Mouse (Mus musculus) heart, postnatal 0 days (tissue): ENCODE data around the gene Nop2. TPM values are rescaled to one million over a fixed set of nuclear protein-coding genes. Genes with fewer than 3 reads are reported as not detected.

Experiments
- ATAC-seq: fragments of 200-750 bp; cut with Nextera tagmentation; 2 replicates; pipeline ENCODE4 v1.8.0; 2017; ENCODE audit warnings: low read depth, moderate number of reproducible peaks, moderate library complexity; ENCODE audit not compliant: insufficient read depth
- DNase-seq: peaks from one replicate; pipeline ENCODE4 v3.0.0-alpha.2; 2016; ENCODE audit warnings: low spot score
- H3K27ac ChIP-seq: fragments of 300-500 bp; sonication (generic); 2 replicates; pipeline ENCODE4 v1.5.1; 2014; ENCODE audit warnings: low read depth, mild to moderate bottlenecking
- H3K27me3 ChIP-seq: fragments of 300-500 bp; sonication (generic); 2 replicates; pipeline ENCODE4 v1.6.1; 2014; ENCODE audit warnings: low read length, mixed read lengths; ENCODE audit not compliant: control insufficient read depth, insufficient read depth
- H3K36me3 ChIP-seq: fragments of 300-500 bp; sonication (generic); replicated peaks from 2 replicates; pipeline ENCODE4 v1.6.1; 2014; ENCODE audit warnings: low read length, mixed read lengths; ENCODE audit not compliant: control insufficient read depth, insufficient read depth
- H3K4me1 ChIP-seq: fragments of 300-500 bp; sonication (generic); 2 replicates; pipeline ENCODE4 v1.6.1; 2014; ENCODE audit warnings: antibody characterized with exemption; ENCODE audit not compliant: control insufficient read depth, insufficient read depth
- H3K4me2 ChIP-seq: fragments of 300-500 bp; sonication (generic); 2 replicates; pipeline ENCODE4 v1.6.1; 2014; ENCODE audit warnings: low read depth, mild to moderate bottlenecking, low read length, moderate library complexity
- H3K4me3 ChIP-seq: fragments of 300-500 bp; sonication (generic); 2 replicates; pipeline ENCODE4 v1.5.1; 2014; ENCODE audit warnings: low read depth, low read length
- H3K9ac ChIP-seq: fragments of 300-500 bp; sonication (generic); replicated peaks from 2 replicates; pipeline ENCODE4 v1.6.1; 2014; ENCODE audit warnings: low read depth, low read length, mixed read lengths
- H3K9me3 ChIP-seq: fragments of 300-500 bp; sonication (generic); replicated peaks from 2 replicates; pipeline ENCODE4 v1.6.1; 2016; ENCODE audit warnings: low read length; ENCODE audit not compliant: control insufficient read depth
- CTCF ChIP-seq: IDR thresholded peaks from 2 replicates; pipeline ENCODE4 v1.5.1; 2016; ENCODE audit warnings: antibody characterized with exemption, control low read depth, low read depth
- EP300 ChIP-seq: IDR thresholded peaks from 2 replicates; pipeline ENCODE4 v1.6.1; 2016; ENCODE audit warnings: antibody characterized with exemption, low read depth
- WGBS: fragments of 180-500 bp; shearing (Covaris S2); extraction: QIAGEN DNeasy Blood & Tissue Kit; methylation state at CpG from one replicate; pipeline ENCODE4 v1.1.7; 2014; 5-methylcytosine and 5-hydroxymethylcytosine counted together
- polyA plus RNA-seq: library from polyadenylated mRNA; unstranded; fragments of >200 nt; fragmentation: Nextera tagmentation; extraction: Ambion mirVana; gene quantifications from 2 replicates; pipeline ENCODE4 v1.2.1, GENCODE M21; 2015
- total RNA-seq: library from RNA; depleted of rRNA; stranded (reverse); fragments of >200 nt; gene quantifications from 2 replicates; pipeline ENCODE4 v1.2.3, GENCODE M21; 2014; ENCODE audit warnings: low replicate concordance

The Nop2 gene
- total and polyA plus RNA-seq, 2 experiments from 2014 or later: 22.9 to 25.3 TPM

DNA sequence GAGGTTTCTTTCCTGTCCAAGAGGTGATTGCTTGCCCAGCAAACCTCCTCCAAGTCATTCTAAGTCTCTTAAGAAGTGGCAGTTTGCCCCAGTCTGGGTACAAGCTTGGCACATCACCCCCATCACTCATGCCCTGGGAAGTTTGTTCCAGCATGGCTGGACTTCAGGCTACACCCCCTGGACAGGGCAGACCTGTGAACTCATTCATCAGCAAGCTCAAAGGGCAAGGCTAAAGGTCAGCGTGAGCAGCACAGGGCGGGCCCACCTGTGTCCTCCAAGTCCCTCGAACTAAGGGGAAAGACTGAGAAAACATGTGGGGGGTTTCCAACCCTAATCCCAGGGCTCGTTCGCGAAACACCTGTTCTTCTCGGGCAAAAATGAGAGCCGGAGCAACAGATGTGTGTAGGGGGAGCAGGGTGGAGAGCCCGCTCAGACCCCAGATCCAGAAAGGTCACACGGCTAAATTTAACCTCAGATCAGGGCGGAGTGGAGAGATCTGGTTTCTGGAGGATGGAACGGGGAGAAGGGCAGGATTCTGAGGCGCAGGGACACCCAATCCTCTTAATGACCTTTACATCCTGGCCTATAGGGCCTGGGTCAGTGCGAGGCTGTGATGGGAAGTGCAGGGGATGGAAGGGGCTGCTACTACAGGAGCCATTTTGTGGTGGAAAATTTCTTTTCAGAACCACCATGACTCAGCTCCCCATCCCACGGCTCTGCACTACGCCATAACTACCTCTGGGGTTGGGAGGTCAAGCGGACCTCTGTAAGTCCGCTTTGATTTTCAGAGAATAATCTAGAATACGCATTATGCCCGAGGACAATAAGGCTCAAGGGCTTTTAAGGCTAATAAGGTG, 32.3 kb downstream of the Nop2 start:
- H3K9ac ChIP-seq: peak overlapping the region; percentile 92
- H3K36me3 ChIP-seq: peaks cover 55% of the 10 kb centered on the region
- no peak for ATAC-seq
- whole genome bisulfite sequencing: 3% methylated on average over 20 of the region's 20 CpGs
- peaks cover 26% of the 10 kb centered on the region for H3K4me1 ChIP-seq
- H3K27ac ChIP-seq: peak overlapping the region; percentile 97
- peak overlapping the region; percentile 78 for H3K4me2 ChIP-seq
- no peak for DNase-seq
- TF ChIP-seq CTCF: no peak
- no peak for TF ChIP-seq EP300
- H3K4me3 ChIP-seq: peak overlapping the region; percentile 79
- no peaks in the 10 kb centered on the region for H3K27me3 ChIP-seq
- no peaks in the 10 kb centered on the region for H3K9me3 ChIP-seq

DNA sequence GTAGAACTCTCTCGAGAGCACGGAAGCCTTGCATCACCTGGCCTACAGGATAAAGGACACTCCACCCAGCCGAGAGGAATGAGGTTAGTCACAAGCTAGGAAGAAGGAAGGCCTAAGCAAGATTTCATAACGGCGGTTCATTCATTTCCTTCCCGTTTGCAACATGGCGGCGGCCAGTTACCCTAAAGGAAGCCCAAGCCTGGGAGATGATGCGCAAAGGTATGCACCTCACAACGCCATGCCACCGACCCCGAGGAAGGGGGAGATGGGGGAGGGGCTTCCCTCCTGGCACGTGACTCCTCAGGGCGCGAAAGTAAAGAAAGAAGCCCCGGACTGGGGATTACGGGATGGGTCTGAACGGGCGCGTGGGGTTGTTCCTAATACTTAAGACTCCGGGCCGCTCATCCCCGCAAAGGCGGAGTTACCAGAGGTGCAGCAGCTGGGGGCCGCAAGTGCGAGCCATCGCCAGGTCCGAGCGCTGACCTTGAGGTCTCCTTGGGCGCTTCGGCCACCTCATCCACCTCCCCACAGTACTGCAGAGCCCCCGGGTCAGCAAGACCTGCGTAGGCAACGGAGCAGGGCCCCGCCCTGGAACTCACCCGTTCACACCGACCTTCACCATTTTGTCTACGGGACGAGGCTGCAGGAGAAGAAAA, 33.1 kb downstream of the Nop2 start:
- H3K36me3 ChIP-seq: peaks cover 57% of the 10 kb centered on the region
- H3K4me3 ChIP-seq: peak overlapping the region; percentile 79
- peak overlapping the region; percentile 97 for H3K27ac ChIP-seq
- no peaks in the 10 kb centered on the region for H3K27me3 ChIP-seq
- ATAC-seq (no peak), DNase-seq (peak; percentile 67)
- peak overlapping the region; percentile 92 for H3K9ac ChIP-seq
- no peak for TF ChIP-seq CTCF
- TF ChIP-seq EP300: no peak
- peak overlapping the region; percentile 78 for H3K4me2 ChIP-seq
- peaks cover 26% of the 10 kb centered on the region for H3K4me1 ChIP-seq
- under 1% methylated on average over 38 of the region's 39 CpGs for WGBS
- no peaks in the 10 kb centered on the region for H3K9me3 ChIP-seq

DNA sequence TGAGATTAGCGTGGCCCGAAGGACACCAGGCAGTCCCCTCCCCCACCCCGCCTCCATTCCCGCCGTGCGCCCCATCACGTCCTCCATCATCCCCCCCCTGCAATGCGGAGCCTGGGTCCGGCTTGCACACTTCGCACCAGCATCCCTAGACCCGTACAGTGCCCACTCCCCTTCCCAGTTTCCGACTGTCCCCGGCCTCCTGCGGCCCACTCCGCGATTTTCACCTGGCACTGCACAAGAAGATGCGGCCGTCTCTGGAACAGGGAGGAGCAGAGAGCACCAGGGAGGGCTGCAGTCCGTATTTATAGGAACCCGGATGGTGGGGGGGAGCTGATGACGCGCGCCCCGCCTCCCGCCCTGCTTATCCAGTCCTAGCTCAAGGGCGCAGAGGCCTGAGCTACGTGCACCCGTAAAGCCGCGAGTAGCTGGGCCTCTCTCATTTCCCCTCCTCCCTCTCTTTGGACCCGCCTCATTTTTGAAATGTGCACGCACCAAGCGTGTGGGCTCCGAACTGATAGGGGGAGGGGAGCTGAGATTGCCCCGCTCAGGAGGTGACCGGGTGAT, 33.7 kb downstream of the Nop2 start:
- Histone ChIP-seq H3K9ac (peak overlapping the region; percentile 92), H3K9me3 (no peaks in the 10 kb centered on the region), H3K36me3 (peaks cover 57% of the 10 kb centered on the region), H3K4me3 (peak overlapping the region; percentile 79), H3K27me3 (no peaks in the 10 kb centered on the region), H3K4me1 (peaks cover 26% of the 10 kb centered on the region), H3K27ac (peak overlapping the region; percentile 97), H3K4me2 (peak overlapping the region; percentile 78)
- no peak for TF ChIP-seq CTCF
- TF ChIP-seq EP300: peak; percentile 95
- peak; percentile 98 for DNase-seq
- under 1% methylated on average over 36 of the region's 36 CpGs for whole genome bisulfite sequencing
- peak; percentile 78 for ATAC-seq

DNA sequence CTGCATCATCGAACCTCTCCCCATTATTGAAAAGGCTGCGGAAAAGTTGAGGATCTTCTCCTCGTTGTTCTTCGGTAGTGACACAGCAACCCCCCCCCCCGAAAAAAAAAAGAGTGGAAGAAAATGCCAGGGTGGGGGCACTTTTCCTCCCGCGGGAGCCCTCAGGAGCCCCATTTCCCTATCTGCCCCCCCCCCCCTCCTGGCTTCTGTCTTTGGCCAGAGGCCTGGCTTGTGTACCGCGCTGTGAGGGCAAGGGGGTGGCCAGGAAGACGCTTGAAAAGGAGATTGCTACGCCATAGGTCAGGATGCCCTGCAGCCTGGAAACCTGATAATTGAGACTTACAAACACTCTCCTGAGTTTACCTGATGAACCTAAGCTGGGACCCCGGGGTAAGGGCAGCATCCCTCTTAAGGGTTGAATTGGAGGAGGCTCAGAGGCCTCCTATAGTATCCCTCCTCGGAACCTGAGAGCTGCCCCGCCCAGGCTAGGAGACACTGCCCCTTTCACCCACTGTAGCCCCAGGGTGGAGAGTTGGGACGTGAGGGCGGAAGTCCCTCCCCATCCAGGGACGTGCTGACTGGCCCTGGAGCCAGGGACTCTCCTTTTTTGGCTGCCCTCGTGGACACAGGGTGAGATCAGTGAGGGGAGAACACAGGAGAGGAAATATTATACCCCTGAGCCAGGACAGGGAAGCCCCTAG, 34.5 kb downstream of the Nop2 start, which contains the start of gene Gapdh:
TSS of gene Gapdh (minus strand) at position 417 of the 701 bp plus-strand sequence.
- no peak for TF ChIP-seq EP300
- no peak for TF ChIP-seq CTCF
- ATAC-seq: peak; percentile 82
- 1% methylated on average over 18 of the region's 18 CpGs for WGBS
- DNase-seq: peak; percentile 94
- peaks cover 58% of the 10 kb centered on the region for H3K36me3 ChIP-seq
- H3K4me3 ChIP-seq: peak within 1 kb of the TSS; percentile 79
- H3K4me1 ChIP-seq: peaks cover 21% of the 10 kb centered on the region
- no peaks in the 10 kb centered on the region for H3K27me3 ChIP-seq
- H3K27ac ChIP-seq: peak within 1 kb of the TSS; percentile 97
- H3K4me2 ChIP-seq: peak within 1 kb of the TSS; percentile 78
- H3K9ac ChIP-seq: peak within 1 kb of the TSS; percentile 92
- no peaks in the 10 kb centered on the region for H3K9me3 ChIP-seq
